Mouse (Mus musculus) midbrain, embryonic 12.5 days (tissue): ENCODE measurements around the gene Chst11. TPM values are rescaled to one million over a fixed set of nuclear protein-coding genes. Genes with fewer than 3 reads are reported as not detected.

Experiments
- polyA plus RNA-seq: library from polyadenylated mRNA; unstranded; fragments of >200 nt; fragmentation: Nextera tagmentation; extraction: Ambion mirVana; gene quantifications from 2 replicates; pipeline ENCODE4 v1.2.1, GENCODE M21; 2016

The Chst11 gene
- polyA plus RNA-seq, 1 experiment from 2014 or later, result 2.3 TPM

Other genes with a start within 250 kb of the Chst11 start
- 58.3 and 69.0 TPM in 2 replicates for gene Nfyb, start 221.4 kb upstream of the Chst11 start, polyA plus RNA-seq
- gene Txnrd1, start 151.5 kb upstream of the Chst11 start, polyA plus RNA-seq, result 174 and 176 TPM in 2 replicates
- 0.69 and 0.80 TPM in 2 replicates for gene Eid3, start 118.9 kb upstream of the Chst11 start, polyA plus RNA-seq